Mouse (Mus musculus) CD8-positive naive resting alpha-beta T cell, adult 57 days (primary cell): ENCODE results near the gene Morc4. TPM values are rescaled to one million over a fixed set of nuclear protein-coding genes. Genes with fewer than 3 reads are reported as not detected.

Source experiments
- total RNA-seq: library from RNA; stranded (reverse); gene quantifications from one replicate; pipeline ENCODE4 v1.2.4, GENCODE M21; 2023

Morc4 gene
- not detected for total RNA-seq

DNA sequence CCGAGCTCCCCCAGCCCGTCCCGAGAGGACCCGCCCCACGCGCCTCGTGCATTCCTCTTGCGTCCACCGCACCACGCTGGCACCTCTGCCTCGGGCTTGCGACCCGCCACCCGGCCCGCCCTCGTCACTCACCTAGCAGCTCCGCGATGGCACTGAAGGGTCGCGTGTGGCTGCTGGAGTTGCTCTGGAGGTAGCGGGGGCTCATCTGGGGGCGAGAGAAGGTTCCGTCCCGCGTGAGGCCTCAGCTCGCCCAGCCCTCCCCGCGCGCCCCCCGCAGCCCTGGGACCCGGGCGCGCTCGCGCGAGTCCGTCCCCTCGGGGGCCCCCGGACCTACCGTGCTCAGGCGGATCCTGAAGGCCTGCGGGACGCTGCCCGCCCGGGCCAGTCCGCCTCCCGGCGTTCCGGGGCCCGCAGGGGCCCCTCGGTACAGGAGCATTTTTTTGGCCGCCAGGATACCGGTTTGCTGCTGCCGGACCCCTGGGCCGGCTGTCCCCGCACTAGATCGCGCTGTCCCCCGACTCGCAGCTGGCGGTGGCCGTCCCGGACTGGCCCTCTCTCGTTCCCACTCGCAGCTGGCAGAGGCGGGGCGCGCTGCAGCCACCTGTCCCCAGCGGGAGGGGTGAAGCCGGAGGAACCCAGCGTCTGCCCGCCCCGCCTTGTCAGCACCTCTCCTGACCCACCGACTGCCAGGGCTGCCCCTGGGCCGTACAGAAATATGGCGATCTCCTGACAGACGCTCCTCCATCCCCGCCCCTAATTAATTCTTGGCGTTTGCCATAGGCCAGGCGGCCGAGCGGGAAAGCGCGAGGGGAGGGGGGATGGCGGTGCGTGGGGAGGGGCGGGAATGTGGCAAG is at the start of gene Morc4:
Gene Morc4 (minus strand): TSS at position 740 of the 854 bp plus-strand sequence.

DNA sequence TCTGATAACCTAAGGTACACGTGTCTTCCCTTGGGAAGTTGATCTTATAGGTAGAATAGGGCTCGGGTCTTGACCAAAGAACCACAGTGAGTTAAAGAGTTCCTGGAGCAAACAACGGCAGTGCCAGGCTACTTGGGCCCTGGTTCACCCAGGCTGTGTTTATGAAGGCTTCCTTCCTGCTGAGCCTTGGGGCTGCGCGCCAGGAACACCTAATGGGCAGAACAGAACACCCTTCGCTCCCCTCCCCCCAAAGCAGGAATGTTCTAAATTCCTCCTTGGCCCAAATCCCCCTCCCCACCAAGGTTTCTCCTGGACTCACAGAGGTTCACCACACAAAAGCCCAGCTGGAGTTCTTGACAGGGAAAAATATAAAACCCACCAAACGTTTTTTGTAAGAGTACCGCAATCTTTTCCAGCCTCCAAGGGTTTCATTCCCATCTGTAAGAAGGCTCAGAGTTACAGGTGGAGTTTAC is 71.0 kb downstream of the Morc4 start, which contains the start of gene Cldn2:
Gene Cldn2 (plus strand): TSS at position 423 of the 473 bp plus-strand sequence.

DNA sequence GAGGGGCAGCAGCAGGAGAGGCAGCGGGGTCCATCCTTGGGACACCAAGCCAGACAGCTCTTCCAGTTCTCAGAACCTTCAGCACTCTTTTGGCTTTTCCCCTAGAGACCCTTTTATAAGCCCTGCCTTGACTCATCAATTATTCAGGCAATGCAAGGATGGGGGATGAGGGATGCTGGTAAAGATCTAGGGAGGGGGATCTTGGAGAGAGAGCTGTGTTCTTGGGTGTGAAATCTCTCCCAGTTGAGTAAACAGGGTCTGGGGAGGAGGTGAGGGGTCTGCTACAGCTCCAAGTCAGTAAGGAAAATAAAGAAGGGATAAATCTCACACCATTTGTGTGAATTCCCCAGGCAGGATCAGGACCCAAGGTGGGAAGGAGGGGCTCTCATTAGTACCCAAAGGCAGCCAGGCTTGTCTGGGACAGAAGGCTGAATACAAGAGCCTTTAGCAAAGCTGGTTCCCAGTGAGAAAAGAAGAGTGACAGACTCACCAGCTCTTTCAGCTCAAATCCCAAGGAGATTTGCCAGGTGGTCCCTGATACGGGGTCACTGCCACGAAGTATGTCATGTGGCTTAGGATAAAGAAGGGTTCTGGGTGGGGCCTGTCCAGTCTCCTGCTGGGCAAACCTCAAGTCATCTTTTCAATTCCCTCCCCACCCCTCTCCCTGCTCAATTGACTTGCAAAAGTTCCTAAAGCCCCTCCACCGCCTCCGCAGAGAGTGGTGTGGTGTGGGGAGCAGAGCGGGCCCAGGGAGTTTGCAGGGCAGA is 89.0 kb downstream of the Morc4 start, which contains the start of gene Ripply1:
Gene Ripply1 (minus strand): TSS at position 76 of the 767 bp plus-strand sequence.

Other genes with a start within 250 kb of the Morc4 start
- gene Tbc1d8b, start 186.7 kb downstream of the Morc4 start, total RNA-seq = 9.8 TPM
- not detected for gene Gm15013, start 157.2 kb downstream of the Morc4 start, total RNA-seq
- gene Ripply1, start 89.3 kb downstream of the Morc4 start, total RNA-seq = not detected
- not detected for gene Cldn2, start 70.8 kb downstream of the Morc4 start, total RNA-seq
- 28.9 TPM for gene Rbm41, start 126.9 kb upstream of the Morc4 start, total RNA-seq
- not detected for gene Nup62cl, start 191.0 kb upstream of the Morc4 start, total RNA-seq
- gene Pih1h3b, start 191.2 kb upstream of the Morc4 start, total RNA-seq = not detected